Mouse (Mus musculus) myocyte (in vitro differentiated cells): ENCODE measurements around the gene Polr1d. TPM values are rescaled to one million over a fixed set of nuclear protein-coding genes. Genes with fewer than 3 reads are reported as not detected.

Source experiments
- H3K27me3 ChIP-seq: one replicate; pipeline ENCODE4 v1.6.1; 2011; ENCODE audit not compliant: control insufficient read depth, insufficient read depth, insufficient read length
- H3K36me3 ChIP-seq: one replicate; pipeline ENCODE4 v1.6.1; 2011; ENCODE audit not compliant: control insufficient read depth, insufficient read depth
- H3K4me2 ChIP-seq: one replicate; pipeline ENCODE4 v1.6.1; 2011; ENCODE audit warnings: low read depth, control low read depth
- H3K4me3 ChIP-seq: one replicate; pipeline ENCODE4 v1.5.1; 2011; ENCODE audit warnings: mild to moderate bottlenecking, control low read depth, moderate library complexity
- H3K79me2 ChIP-seq: one replicate; pipeline ENCODE4 v1.6.1; 2011; ENCODE audit not compliant: control insufficient read depth, insufficient read depth
- H3ac ChIP-seq: one replicate; pipeline ENCODE4 v1.6.1; 2011; ENCODE audit not compliant: control insufficient read depth, insufficient read length
- CEBPB ChIP-seq: IDR thresholded peaks from 2 replicates; pipeline ENCODE4 v1.6.1; 2011; ENCODE audit warnings: mild to moderate bottlenecking, moderate library complexity; ENCODE audit not compliant: poor library complexity, insufficient read depth, severe bottlenecking
- E2F4 ChIP-seq: IDR thresholded peaks from one replicate; pipeline ENCODE4 v1.6.1; 2011; ENCODE audit warnings: mild to moderate bottlenecking, control low read depth, moderate library complexity; ENCODE audit not compliant: insufficient read depth
- MAX ChIP-seq: IDR thresholded peaks from one replicate; pipeline ENCODE4 v1.6.1; 2011; ENCODE audit warnings: low read depth, mild to moderate bottlenecking, control low read depth
- MYOD1 ChIP-seq, 3 experiments: IDR thresholded peaks; one replicate each; pipeline ENCODE4 v1.6.1; 2011; ENCODE audit warnings: control low read depth in 2 of 3, low read depth in 2 of 3, mild to moderate bottlenecking in 2 of 3, moderate library complexity in 1 of 3; ENCODE audit not compliant: insufficient read length in 2 of 3, control insufficient read depth in 1 of 3
- MYOG ChIP-seq, 3 experiments: IDR thresholded peaks; one replicate each; pipeline ENCODE4 v1.6.1; 2011; ENCODE audit warnings: control low read depth in 2 of 3, low read depth in 2 of 3, mild to moderate bottlenecking in 2 of 3; ENCODE audit not compliant: insufficient read length in 2 of 3, control insufficient read depth in 1 of 3, insufficient read depth in 1 of 3
- POLR2A ChIP-seq: IDR thresholded peaks from one replicate; pipeline ENCODE4 v1.6.1; 2011; ENCODE audit warnings: low read depth, mild to moderate bottlenecking, control low read depth, moderate library complexity; ENCODE audit not compliant: insufficient read length
- POLR2AphosphoS2 ChIP-seq: IDR thresholded peaks from one replicate; pipeline ENCODE4 v1.6.1; 2011; ENCODE audit warnings: low read depth, control low read depth; ENCODE audit not compliant: insufficient read length
- REST ChIP-seq: IDR thresholded peaks from one replicate; pipeline ENCODE4 v1.6.1; 2011; ENCODE audit warnings: mild to moderate bottlenecking, control low read depth, moderate library complexity; ENCODE audit not compliant: insufficient read depth, insufficient read length
- SRF ChIP-seq: IDR thresholded peaks from one replicate; pipeline ENCODE4 v1.6.1; 2011; ENCODE audit warnings: low read depth; ENCODE audit not compliant: control insufficient read depth, insufficient read length
- TCF12 ChIP-seq: IDR thresholded peaks from one replicate; pipeline ENCODE4 v1.6.1; 2011; ENCODE audit warnings: mild to moderate bottlenecking, control low read depth; ENCODE audit not compliant: poor library complexity, insufficient read depth, severe bottlenecking
- TCF3 ChIP-seq: IDR thresholded peaks from one replicate; pipeline ENCODE4 v1.6.1; 2011; ENCODE audit warnings: low read depth, control low read depth; ENCODE audit not compliant: insufficient read length
- USF1 ChIP-seq: IDR thresholded peaks from one replicate; pipeline ENCODE4 v1.6.1; 2011; ENCODE audit warnings: low read depth, mild to moderate bottlenecking, control low read depth, moderate library complexity
- polyA plus RNA-seq: library from polyadenylated mRNA; unstranded; fragments of >200 nt; fragmentation: generic; extraction: Trizol; gene quantifications from one replicate; pipeline ENCODE4 v1.2.1, GENCODE M21; 2012; ENCODE audit warnings: missing spikeins

Polr1d gene
- polyA plus RNA-seq, 1 experiment: 92.4 TPM

GRCm38 (mm10) chr5:147124794-147125193 is 47.9 kb downstream of the Polr1d start:
- Histone ChIP-seq H3K27me3 (no peaks in the 10 kb centered on the region), H3K4me2 (no peak overlapping the region), H3ac (no peak overlapping the region), H3K79me2 (no peaks in the 10 kb centered on the region), H3K4me3 (no peak overlapping the region), H3K36me3 (no peaks in the 10 kb centered on the region)
- TF ChIP-seq POLR2AphosphoS2 (no peak), REST (no peak), SRF (no peak), MAX (no peak), E2F4 (no peak), USF1 (no peak), TCF3 (no peak), CEBPB (no peak), TCF12 (no peak), MYOD1 (IDR thresholded peaks at IDR 0.05; ENCODE audit: control insufficient read depth in 1 of 3, insufficient read length in 2 of 3, low read depth in 2 of 3) (no peak), MYOG (IDR thresholded peaks at IDR 0.05; ENCODE audit: control insufficient read depth in 1 of 3, insufficient read depth in 1 of 3, insufficient read length in 2 of 3, low read depth in 2 of 3) (no peak), POLR2A (no peak)

- H3K79me2 ChIP-seq: no peaks in the 10 kb centered on the region
- H3K27me3 ChIP-seq: no peaks in the 10 kb centered on the region
Measured at GRCm38 (mm10) chr5:147125542-147126185, 48.8 kb downstream of the Polr1d start.

GRCm38 (mm10) chr5:147127860-147128259 is 51.0 kb downstream of the Polr1d start:
- Histone ChIP-seq H3K4me2 (no peak overlapping the region), H3K27me3 (no peaks in the 10 kb centered on the region), H3K4me3 (no peak overlapping the region), H3K79me2 (no peaks in the 10 kb centered on the region), H3K36me3 (no peaks in the 10 kb centered on the region), H3ac (no peak overlapping the region)
- TF ChIP-seq SRF (no peak), REST (no peak), MYOG (IDR thresholded peaks at IDR 0.05; ENCODE audit: control insufficient read depth in 1 of 3, insufficient read depth in 1 of 3, insufficient read length in 2 of 3, low read depth in 2 of 3) (no peak)

More at GRCm38 (mm10) chr5:147125542-147126185, 48.8 kb downstream of the Polr1d start:
- no peak overlapping the region for H3ac ChIP-seq
- H3K4me2 ChIP-seq: no peak overlapping the region
- TF ChIP-seq MAX (no peak), REST (no peak), SRF (no peak), CEBPB (no peak), MYOD1 (IDR thresholded peaks at IDR 0.05; ENCODE audit: control insufficient read depth in 1 of 3, insufficient read length in 2 of 3, low read depth in 2 of 3) (no peak), E2F4 (no peak), TCF12 (no peak), POLR2A (no peak), MYOG (IDR thresholded peaks at IDR 0.05; ENCODE audit: control insufficient read depth in 1 of 3, insufficient read depth in 1 of 3, insufficient read length in 2 of 3, low read depth in 2 of 3) (no peak)
- no peaks in the 10 kb centered on the region for H3K36me3 ChIP-seq
- no peak overlapping the region for H3K4me3 ChIP-seq

DNA sequence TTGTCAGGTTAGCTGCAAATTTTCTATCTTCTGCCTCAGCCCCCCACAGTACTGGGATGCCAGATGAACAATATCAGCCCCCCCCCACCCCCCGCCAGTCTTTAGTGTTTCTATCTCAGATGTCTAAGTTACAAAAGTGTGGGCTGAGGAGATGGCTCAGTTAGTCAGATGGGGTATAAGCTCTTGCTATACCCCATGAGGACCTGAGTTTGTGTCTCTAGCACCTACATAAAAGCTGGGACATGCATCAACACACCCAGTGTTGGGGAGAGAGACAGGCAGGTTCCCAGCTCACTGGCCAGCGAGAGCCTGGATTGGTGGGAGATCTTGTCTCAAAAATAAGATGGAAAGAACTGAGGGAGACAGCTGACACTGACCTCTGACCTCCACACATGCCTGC is 52.6 kb downstream of the Polr1d start:
- H3K4me3 ChIP-seq: no peak overlapping the region
- H3K4me2 ChIP-seq: no peak overlapping the region
- H3K36me3 ChIP-seq: no peaks in the 10 kb centered on the region
- TF ChIP-seq MAX (no peak), SRF (no peak), POLR2AphosphoS2 (no peak), POLR2A (no peak), USF1 (no peak), CEBPB (no peak), MYOG (IDR thresholded peaks at IDR 0.05; ENCODE audit: control insufficient read depth in 1 of 3, insufficient read depth in 1 of 3, insufficient read length in 2 of 3, low read depth in 2 of 3) (no peak), REST (no peak), TCF3 (no peak), E2F4 (no peak), MYOD1 (IDR thresholded peaks at IDR 0.05; ENCODE audit: control insufficient read depth in 1 of 3, insufficient read length in 2 of 3, low read depth in 2 of 3) (no peak), TCF12 (no peak)
- no peaks in the 10 kb centered on the region for H3K27me3 ChIP-seq
- H3ac ChIP-seq: no peak overlapping the region
- H3K79me2 ChIP-seq: no peaks in the 10 kb centered on the region

- no peak overlapping the region for H3ac ChIP-seq
- H3K36me3 ChIP-seq: no peaks in the 10 kb centered on the region
- H3K4me3 ChIP-seq: no peak overlapping the region
- H3K27me3 ChIP-seq: no peaks in the 10 kb centered on the region
- TF ChIP-seq USF1 (peak; percentile 8), POLR2AphosphoS2 (no peak)
- peak overlapping the region; percentile 12 for H3K4me2 ChIP-seq
- no peaks in the 10 kb centered on the region for H3K79me2 ChIP-seq
Measured at GRCm38 (mm10) chr5:147131912-147132311, 55.1 kb downstream of the Polr1d start.
